Mouse (Mus musculus): Measurements from ENCODE around the gene Unc93a. TPM values are rescaled to one million over a fixed set of nuclear protein-coding genes. Genes with fewer than 3 reads are reported as not detected.

Unc93a gene
- polyA plus RNA-seq, 1 experiment from 2014 or later: not detected

Other genes starting within 250 kb of the Unc93a start
- 0.72 and 1.5 TPM in 2 replicates for gene Pnldc1, start 221.6 kb downstream of the Unc93a start, polyA plus RNA-seq (2016; fragmentation: Nextera tagmentation; extraction: Ambion mirVana)
- gene Tcp1, start 216.1 kb downstream of the Unc93a start, polyA plus RNA-seq (2016; fragmentation: Nextera tagmentation; extraction: Ambion mirVana): 404 and 413 TPM in 2 replicates
- 189 and 194 TPM in 2 replicates for gene Mrpl18, start 215.5 kb downstream of the Unc93a start, polyA plus RNA-seq (2016; fragmentation: Nextera tagmentation; extraction: Ambion mirVana)
- 1.2 and 1.4 TPM in 2 replicates for gene Acat3, start 191.2 kb downstream of the Unc93a start, polyA plus RNA-seq (2016; fragmentation: Nextera tagmentation; extraction: Ambion mirVana)
- gene Acat2, start 171.1 kb downstream of the Unc93a start, polyA plus RNA-seq (2016; fragmentation: Nextera tagmentation; extraction: Ambion mirVana): 99.2 and 103 TPM in 2 replicates
- 60.6 and 64.4 TPM in 2 replicates for gene Wtap, start 137.6 kb downstream of the Unc93a start, polyA plus RNA-seq (2016; fragmentation: Nextera tagmentation; extraction: Ambion mirVana)
- 162 TPM in 2 replicates for gene Sod2, start 125.0 kb downstream of the Unc93a start, polyA plus RNA-seq (2016; fragmentation: Nextera tagmentation; extraction: Ambion mirVana)
- not detected in 2 replicates for gene Gpr31b, start 79.5 kb downstream of the Unc93a start, polyA plus RNA-seq (2016; fragmentation: Nextera tagmentation; extraction: Ambion mirVana)
- 0.10 TPM in 1 of 2 replicates, not detected in the other for gene Tcp10b, start 70.7 kb downstream of the Unc93a start, polyA plus RNA-seq (2016; fragmentation: Nextera tagmentation; extraction: Ambion mirVana)
- not detected in 2 replicates for gene Smok2a, start 89.4 kb upstream of the Unc93a start, polyA plus RNA-seq (2016; fragmentation: Nextera tagmentation; extraction: Ambion mirVana)
- not detected in 2 replicates for gene Smok2b, start 98.4 kb upstream of the Unc93a start, polyA plus RNA-seq (2016; fragmentation: Nextera tagmentation; extraction: Ambion mirVana)
- gene Tcp10c, start 222.8 kb upstream of the Unc93a start, polyA plus RNA-seq (2016; fragmentation: Nextera tagmentation; extraction: Ambion mirVana): not detected in 2 replicates